Mouse (Mus musculus) 416B (cell line): ENCODE measurements at regions not wholly inside any gene's neighbourhood (a gene's known extent, or its start where the extent isn't known, plus 50 kb on each side); places are given as distances from the start of the nearest gene placed in this dataset.

ENCODE experiments used
- DNase-seq: peaks from one replicate; pipeline ENCODE4 v3.0.0; 2011; ENCODE audit warnings: low read depth

DNA sequence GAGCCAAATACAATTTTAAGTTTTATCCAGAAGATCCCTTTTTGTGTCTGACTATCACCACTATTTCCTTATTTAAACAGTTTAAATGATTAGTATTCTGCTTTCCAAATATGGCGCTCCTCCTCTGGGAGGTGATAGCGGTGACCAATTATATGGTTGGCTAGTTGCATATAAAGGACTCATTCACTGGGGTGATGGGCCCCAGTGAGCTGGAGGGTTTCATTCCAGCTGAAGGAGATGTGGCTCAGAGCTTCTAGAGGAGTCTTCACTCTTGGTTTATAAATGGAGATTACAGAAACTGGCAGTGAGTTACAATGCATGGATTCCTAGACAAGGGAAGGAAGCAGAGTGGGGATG lies 50.7 kb upstream of the Gm7361 start:
- no peak for DNase-seq

- DNase-seq, result no peak
Measured at GRCm38 (mm10) chr5:26206066-26206765, 51.3 kb upstream of the Gm7361 start.

- no peak for DNase-seq
Measured at GRCm38 (mm10) chr5:26202471-26202870, 55.0 kb upstream of the Gm7361 start.

GRCm38 (mm10) chr5:26189377-26189776 lies 68.1 kb upstream of the Gm7361 start:
- peak; percentile 35 for DNase-seq

DNA sequence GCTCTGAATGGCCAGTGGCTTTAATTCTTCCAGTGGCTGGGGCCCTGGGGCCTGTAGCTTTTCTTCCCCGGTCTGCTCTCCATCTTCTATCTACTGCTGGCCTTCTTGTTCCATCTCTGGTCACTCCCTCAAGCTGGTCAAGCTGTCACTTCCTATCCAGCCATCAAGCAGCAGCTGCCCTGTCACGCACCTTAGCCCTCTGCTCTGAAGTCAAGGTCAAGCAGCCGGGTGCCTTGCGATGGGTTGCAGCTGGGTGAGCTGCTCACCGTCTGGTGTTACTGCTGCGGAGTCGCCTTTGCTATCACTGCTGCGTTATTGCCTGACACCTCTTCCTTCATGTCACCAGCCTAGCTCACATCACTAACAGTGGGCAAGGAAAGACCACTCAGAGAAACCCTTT lies 66.0 kb upstream of the Gm10220 start:
- DNase-seq, result no peak

DNA sequence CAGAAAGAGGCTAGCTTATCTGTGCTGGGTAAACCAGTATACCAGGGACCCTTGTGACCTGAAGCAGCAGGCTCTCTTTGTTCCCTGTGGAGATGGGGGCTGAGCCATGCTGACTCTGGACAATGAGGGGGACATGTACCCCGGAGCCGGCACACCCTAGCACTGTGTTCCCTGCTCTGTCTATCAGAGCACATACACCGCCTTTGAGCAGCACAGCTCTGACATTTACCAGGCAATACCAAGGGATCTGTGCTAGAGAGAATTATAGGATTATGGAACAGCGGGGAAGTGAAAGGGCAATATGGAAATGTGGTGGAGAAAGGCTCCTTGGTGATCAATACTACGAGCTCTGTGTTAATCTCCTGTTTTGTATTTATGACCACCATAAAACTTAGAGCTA lies 64.2 kb upstream of the Gm10220 start:
- no peak for DNase-seq

- DNase-seq, result no peak
Measured at GRCm38 (mm10) chr5:26176064-26176463, 54.8 kb upstream of the Gm10220 start.

GRCm38 (mm10) chr5:26171662-26172384 lies 50.6 kb upstream of the Gm10220 start:
- DNase-seq, result no peak

DNA sequence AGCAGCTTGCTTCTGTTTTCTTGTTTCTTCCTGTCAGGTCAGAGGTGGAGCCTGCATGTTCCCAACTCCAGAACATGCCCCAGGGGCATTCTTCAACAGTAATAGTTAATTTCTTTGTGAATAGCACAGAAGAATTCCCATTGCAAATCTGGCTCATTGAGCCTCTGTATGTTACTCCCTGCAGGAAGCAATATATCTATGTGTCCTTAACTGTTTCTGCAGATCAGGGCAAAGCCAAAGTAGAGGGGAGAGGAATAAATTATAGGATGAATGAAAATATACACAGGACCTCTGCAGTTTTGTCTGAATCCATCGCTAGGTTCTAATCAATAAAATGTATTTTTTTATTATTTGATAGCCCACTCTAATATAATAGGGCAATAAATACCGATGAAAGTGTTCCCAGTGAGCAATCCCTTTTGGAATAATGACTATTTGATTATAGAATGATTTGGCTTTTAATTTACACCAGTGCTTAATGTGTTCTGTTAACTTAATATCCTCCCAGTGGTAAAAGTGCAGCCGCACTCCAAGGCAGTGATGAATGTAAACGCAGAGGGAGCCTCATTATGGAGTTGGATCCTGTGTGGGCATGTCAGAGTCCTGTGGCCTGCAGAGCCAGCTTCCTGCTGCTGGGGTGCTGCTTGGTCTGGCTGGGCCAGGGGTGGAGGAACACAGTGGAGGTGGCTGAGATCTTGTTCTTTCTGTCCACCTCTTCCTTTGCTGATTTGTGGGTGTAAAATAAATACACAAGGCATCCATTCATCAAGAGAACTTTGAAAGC lies 49.7 kb upstream of the Gm10220 start:
- no peak for DNase-seq
